Mouse (Mus musculus): Measurements from ENCODE around the gene Fam78a.

- TF ChIP-seq POLR2A (IDR thresholded peaks at IDR 0.05; ENCODE audit: borderline replicate concordance, control insufficient read depth, low read depth, low read length) (no peak), CTCF (IDR thresholded peaks at IDR 0.05; ENCODE audit: control insufficient read depth, insufficient read depth, low read length) (no peak)
Measured at GRCm38 (mm10) chr2:32074404-32074803, 10.3 kb downstream of the Fam78a start.
